Mouse (Mus musculus) neural tube, embryonic 14.5 days (tissue): ENCODE measurements around the gene Cdc14a. TPM values are rescaled to one million over a fixed set of nuclear protein-coding genes. Genes with fewer than 3 reads are reported as not detected.

ENCODE experiments used
- polyA plus RNA-seq: library from polyadenylated mRNA; unstranded; fragments of >200 nt; fragmentation: Nextera tagmentation; extraction: Ambion mirVana; gene quantifications from 2 replicates; pipeline ENCODE4 v1.2.1, GENCODE M21; 2014

Gene Cdc14a
- polyA plus RNA-seq, 1 experiment from 2014 or later: 4.9 TPM

Other genes with a start within 250 kb of the Cdc14a start
- 3.8 and 4.2 TPM in 2 replicates for gene Gpr88, start 170.5 kb downstream of the Cdc14a start, polyA plus RNA-seq
- gene Rtca, start 84.2 kb upstream of the Cdc14a start, polyA plus RNA-seq: 117 and 118 TPM in 2 replicates
- gene Dbt, start 89.0 kb upstream of the Cdc14a start, polyA plus RNA-seq: 13.2 and 14.2 TPM in 2 replicates
- gene Lrrc39, start 138.9 kb upstream of the Cdc14a start, polyA plus RNA-seq: 0.45 and 0.50 TPM in 2 replicates
- gene Sass6, start 170.9 kb upstream of the Cdc14a start, polyA plus RNA-seq: 16.2 and 16.5 TPM in 2 replicates
- gene Trmt13, start 190.6 kb upstream of the Cdc14a start, polyA plus RNA-seq: 29.1 and 32.2 TPM in 2 replicates
- 70.7 and 72.4 TPM in 2 replicates for gene Mfsd14a, start 238.6 kb upstream of the Cdc14a start, polyA plus RNA-seq